Mouse (Mus musculus): ENCODE measurements around the gene Eif4e2.

- TF ChIP-seq CTCF (IDR thresholded peaks at IDR 0.05; ENCODE audit: extremely low read depth, insufficient read length, insufficient replicate concordance, low read depth, low read length) (no peak), POLR2A (IDR thresholded peaks at IDR 0.05; ENCODE audit: low read depth, low read length) (no peak)
These were observed 18.5 kb downstream of the Eif4e2 start for GRCm38 (mm10) chr1:87232197-87232596.
